Mouse (Mus musculus): Measurements from ENCODE around the gene C1qtnf7. TPM values are rescaled to one million over a fixed set of nuclear protein-coding genes. Genes with fewer than 3 reads are reported as not detected.
A peak's percentile ranks its signal among the peaks of the same experiment; 100 is the strongest.

C1qtnf7 gene
- polyA plus RNA-seq, 1 experiment from 2014 or later, result 0.09 TPM

- no peak for TF ChIP-seq CTCF (IDR thresholded peaks at IDR 0.05)
Observed at GRCm38 (mm10) chr5:43508470-43508869, 6.9 kb upstream of the C1qtnf7 start.

GRCm38 (mm10) chr5:43508892-43509291, 6.4 kb upstream of the C1qtnf7 start:
- no peak for TF ChIP-seq CTCF (IDR thresholded peaks at IDR 0.05)
- ChIA-PET POLR2A (interaction anchor here (1.2 to 1.5 kb wide), 2 partner anchors 13 to 22 kb away, joined by 3 to 4 read pairs; no protein-coding TSS in a partner anchor), CTCF (interaction anchor here (1.1 to 1.8 kb wide), 2 partner anchors 14 to 64 kb away, joined by 3 to 7 read pairs; no protein-coding TSS in a partner anchor)
- no peaks in the 10 kb centered on the region for H3K27me3 ChIP-seq
- DNase-seq (ENCODE audit: low read depth, low spot score), result no peak
- in situ Hi-C loops (cut with MboI; ENCODE audit: low pct_unique_long_range_greater_than_20kb), result no loop called here
- ATAC-seq, result peak; percentile 76

More at GRCm38 (mm10) chr5:43508470-43508869, 6.9 kb upstream of the C1qtnf7 start:
- no peak for DNase-seq (ENCODE audit: low read depth, low spot score)
- no peak for ATAC-seq
- POLR2A ChIA-PET, result interaction anchor here (0.8 to 1.2 kb wide), 2 partner anchors 22 to 153 kb away, joined by 3 read pairs; partner anchors contain the start of gene Cc2d2a
- in situ Hi-C loops (cut with MboI; ENCODE audit: low pct_unique_long_range_greater_than_20kb), result no loop called here
- CTCF ChIA-PET, result interaction anchor here (1.1 to 2.0 kb wide), 4 partner anchors 14 to 85 kb away, joined by 3 to 7 read pairs (median 4); no protein-coding TSS in a partner anchor
- H3K27me3 ChIP-seq, result no peaks in the 10 kb centered on the region

GRCm38 (mm10) chr5:43511126-43511525, 4.2 kb upstream of the C1qtnf7 start:
- H3K27me3 ChIP-seq, result no peaks in the 10 kb centered on the region
- POLR2A ChIA-PET, result no interaction called here
- CTCF ChIA-PET, result interaction anchor here (0.9 to 1.7 kb wide), 7 partner anchors 9 to 88 kb away, joined by 3 to 7 read pairs (median 3); no protein-coding TSS in a partner anchor
- no peak for TF ChIP-seq CTCF (IDR thresholded peaks at IDR 0.05)
- DNase-seq (ENCODE audit: low read depth, low spot score), result no peak
- no peak for ATAC-seq
- in situ Hi-C loops (cut with MboI; ENCODE audit: low pct_unique_long_range_greater_than_20kb), result loop anchor here (5.0 kb wide), 1 partner anchor 89 kb away; no protein-coding TSS in a partner anchor

GRCm38 (mm10) chr5:43516491-43516890, 1.2 kb downstream of the C1qtnf7 start:
- no peak for DNase-seq (ENCODE audit: low read depth, low spot score)
- ChIA-PET POLR2A (no interaction called here), CTCF (interaction anchor here (2.1 kb wide), 1 partner anchor 94 kb away, joined by 4 read pairs; no protein-coding TSS in a partner anchor)
- no peaks in the 10 kb centered on the region for H3K27me3 ChIP-seq
- in situ Hi-C loops (cut with MboI; ENCODE audit: low pct_unique_long_range_greater_than_20kb), result no loop called here
- no peak for ATAC-seq
- no peak for TF ChIP-seq CTCF (IDR thresholded peaks at IDR 0.05)

GRCm38 (mm10) chr5:43517313-43517712, 2.0 kb downstream of the C1qtnf7 start:
- in situ Hi-C loops (cut with MboI; ENCODE audit: low pct_unique_long_range_greater_than_20kb), result no loop called here
- ATAC-seq, result no peak
- ChIA-PET CTCF (interaction anchor here (1.1 to 2.1 kb wide), 3 partner anchors 10 to 94 kb away, joined by 3 to 4 read pairs (median 4); no protein-coding TSS in a partner anchor), POLR2A (no interaction called here)
- no peak for DNase-seq (ENCODE audit: low read depth, low spot score)
- no peaks in the 10 kb centered on the region for H3K27me3 ChIP-seq
- TF ChIP-seq CTCF (IDR thresholded peaks at IDR 0.05), result no peak

- in situ Hi-C loops (cut with MboI; ENCODE audit: low pct_unique_long_range_greater_than_20kb), result no loop called here
- CTCF ChIA-PET, result interaction anchor here (0.8 to 1.4 kb wide), 3 partner anchors 9 to 97 kb away, joined by 3 read pairs; no protein-coding TSS in a partner anchor
- DNase-seq (ENCODE audit: low read depth, low spot score), result no peak
- POLR2A ChIA-PET, result no interaction called here
- no peak for ATAC-seq
- no peaks in the 10 kb centered on the region for H3K27me3 ChIP-seq
- TF ChIP-seq CTCF (IDR thresholded peaks at IDR 0.05), result no peak
Observed at GRCm38 (mm10) chr5:43519905-43520304, 4.6 kb downstream of the C1qtnf7 start.

- in situ Hi-C loops (cut with MboI; ENCODE audit: low pct_unique_long_range_greater_than_20kb), result no loop called here
- CTCF ChIA-PET, result interaction anchor here (1.3 to 2.9 kb wide), 2 partner anchors 19 to 98 kb away, joined by 3 to 10 read pairs; no protein-coding TSS in a partner anchor
- ATAC-seq, result no peak
Observed at GRCm38 (mm10) chr5:43521369-43521768, 6.0 kb downstream of the C1qtnf7 start.

GRCm38 (mm10) chr5:43522866-43523265, 7.5 kb downstream of the C1qtnf7 start:
- in situ Hi-C loops (cut with MboI; ENCODE audit: low pct_unique_long_range_greater_than_20kb), result no loop called here
- DNase-seq (ENCODE audit: low read depth, low spot score) (no peak), ATAC-seq (peak; percentile 61)
- no peak for TF ChIP-seq CTCF (IDR thresholded peaks at IDR 0.05)
- ChIA-PET CTCF (interaction anchor here (0.7 to 2.9 kb wide), 6 partner anchors 8 to 100 kb away, joined by 3 to 10 read pairs (median 4); no protein-coding TSS in a partner anchor), POLR2A (interaction anchor here (0.7 to 2.0 kb wide), 4 partner anchors 13 to 104 kb away, joined by 3 to 4 read pairs (median 4); no protein-coding TSS in a partner anchor)
- no peaks in the 10 kb centered on the region for H3K27me3 ChIP-seq

More at GRCm38 (mm10) chr5:43521369-43521768, 6.0 kb downstream of the C1qtnf7 start:
- no peak for DNase-seq (ENCODE audit: low read depth, low spot score)
- POLR2A ChIA-PET, result interaction anchor here (2.0 kb wide), 1 partner anchor 12 kb away, joined by 4 read pairs; no protein-coding TSS in a partner anchor
- H3K27me3 ChIP-seq, result no peaks in the 10 kb centered on the region
- no peak for TF ChIP-seq CTCF (IDR thresholded peaks at IDR 0.05)

GRCm38 (mm10) chr5:43526874-43527584, 11.7 kb downstream of the C1qtnf7 start:
- in situ Hi-C loops (cut with MboI; ENCODE audit: low pct_unique_long_range_greater_than_20kb), result no loop called here
- TF ChIP-seq CTCF (IDR thresholded peaks at IDR 0.05), result no peak
- ATAC-seq (peak; percentile 42), DNase-seq (ENCODE audit: low read depth, low spot score) (no peak)
- ChIA-PET CTCF (interaction anchor here (0.8 to 1.2 kb wide), 5 partner anchors 9 to 107 kb away, joined by 3 to 5 read pairs (median 5); no protein-coding TSS in a partner anchor), POLR2A (interaction anchor here (0.7 to 1.0 kb wide), 2 partner anchors 24 to 26 kb away, joined by 3 read pairs; no protein-coding TSS in a partner anchor)
- no peaks in the 10 kb centered on the region for H3K27me3 ChIP-seq

- no peak for TF ChIP-seq CTCF (IDR thresholded peaks at IDR 0.05)
- no peaks in the 10 kb centered on the region for H3K27me3 ChIP-seq
- POLR2A ChIA-PET, result interaction anchor here (0.9 to 1.4 kb wide), 2 partner anchors 21 to 33 kb away, joined by 3 read pairs; no protein-coding TSS in a partner anchor
- CTCF ChIA-PET, result interaction anchor here (0.8 to 2.8 kb wide), 11 partner anchors 9 to 107 kb away, joined by 3 to 11 read pairs (median 4); no protein-coding TSS in a partner anchor
- DNase-seq (ENCODE audit: low read depth, low spot score) (no peak), ATAC-seq (no peak)
- in situ Hi-C loops (cut with MboI; ENCODE audit: low pct_unique_long_range_greater_than_20kb), result no loop called here
Observed at GRCm38 (mm10) chr5:43530186-43530585, 14.8 kb downstream of the C1qtnf7 start.

Measured in Patski (cell line).